Mouse (Mus musculus) thymus, postnatal 10 days (tissue): ENCODE data around the gene D130052B06Rik.
A peak's percentile ranks its signal among the peaks of the same experiment; 100 is the strongest.

ENCODE experiments used
- DNase-seq, 2 experiments: peaks; one replicate each; pipeline ENCODE4 v3.0.0; 2021; ENCODE audit warnings: low spot score in 2 of 2

Gene D130052B06Rik

DNA sequence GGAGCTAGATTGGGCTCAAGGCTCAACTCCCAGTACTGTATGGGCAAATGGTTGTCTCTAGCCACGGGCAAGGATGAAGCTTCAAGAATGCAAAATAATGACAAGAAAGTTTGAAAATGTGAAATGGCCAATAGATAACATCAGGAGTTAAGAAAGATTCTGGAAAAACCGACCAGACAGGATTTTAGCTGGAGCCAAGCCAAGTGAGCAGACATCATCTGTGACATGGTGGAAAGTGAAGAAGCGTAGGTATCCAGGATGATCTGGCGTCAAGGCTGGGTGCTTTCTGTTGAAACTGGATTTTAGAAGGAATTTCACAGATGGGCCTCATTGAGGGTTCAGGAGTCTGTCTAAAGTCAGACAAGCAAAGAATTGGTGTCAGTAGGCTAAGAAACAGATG, at the start of gene D130052B06Rik:
Gene D130052B06Rik, plus strand, starts transcription at position 317 of the 400 bp plus-strand sequence.
- DNase-seq: no peak

DNA sequence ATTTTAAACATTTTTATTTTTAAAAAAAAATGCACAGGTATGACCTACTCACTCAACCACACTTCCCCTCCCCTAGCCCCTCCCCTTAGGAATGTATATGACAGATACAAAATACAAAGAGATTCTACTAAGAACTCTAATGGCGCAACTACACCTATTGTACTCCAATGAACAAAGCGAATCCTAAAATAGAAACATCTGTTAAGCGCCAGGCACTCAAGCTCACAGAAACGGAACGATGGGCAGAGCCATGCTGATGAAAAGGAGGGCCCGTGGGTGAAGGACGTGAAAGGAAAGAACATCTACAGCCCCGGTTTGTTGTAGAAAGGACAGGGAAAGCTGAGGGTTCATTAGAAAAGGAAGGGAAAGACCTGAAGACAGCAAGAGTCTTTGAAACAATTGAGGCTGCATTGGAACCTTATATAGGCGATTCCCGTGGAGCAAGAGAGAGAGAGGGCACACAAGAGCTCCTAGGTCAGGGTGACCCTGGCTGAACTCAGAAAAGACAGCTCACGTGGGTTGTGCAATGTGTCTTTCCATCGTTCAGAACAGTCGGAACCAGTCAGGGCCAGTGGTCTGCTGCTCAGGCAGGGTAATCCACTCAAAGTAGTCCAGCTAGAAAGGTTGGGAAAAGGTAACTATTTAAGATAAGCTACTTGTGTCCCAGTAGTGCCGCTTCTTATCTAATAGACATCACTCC, 48.1 kb upstream of the D130052B06Rik start:
- no peak for DNase-seq

DNA sequence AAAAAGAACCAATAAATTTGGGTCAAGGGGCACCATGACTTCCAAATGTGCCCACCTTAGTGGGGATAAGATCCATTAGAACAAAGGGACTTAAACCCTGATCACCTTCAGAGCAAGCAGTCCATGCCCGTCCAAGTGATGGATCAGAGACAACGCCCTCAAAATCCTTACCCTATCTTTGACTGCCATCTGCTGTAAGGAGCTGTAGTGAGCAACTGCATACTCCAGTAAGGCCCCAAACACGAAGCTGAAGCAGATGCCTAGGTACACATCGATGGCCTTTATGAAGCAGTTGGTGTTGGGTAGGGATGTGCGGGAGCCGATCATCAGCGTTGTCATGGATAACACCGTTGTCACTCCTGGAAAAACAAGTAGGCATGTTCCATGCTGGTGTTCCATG, 45.0 kb upstream of the D130052B06Rik start:
- no peak for DNase-seq

DNA sequence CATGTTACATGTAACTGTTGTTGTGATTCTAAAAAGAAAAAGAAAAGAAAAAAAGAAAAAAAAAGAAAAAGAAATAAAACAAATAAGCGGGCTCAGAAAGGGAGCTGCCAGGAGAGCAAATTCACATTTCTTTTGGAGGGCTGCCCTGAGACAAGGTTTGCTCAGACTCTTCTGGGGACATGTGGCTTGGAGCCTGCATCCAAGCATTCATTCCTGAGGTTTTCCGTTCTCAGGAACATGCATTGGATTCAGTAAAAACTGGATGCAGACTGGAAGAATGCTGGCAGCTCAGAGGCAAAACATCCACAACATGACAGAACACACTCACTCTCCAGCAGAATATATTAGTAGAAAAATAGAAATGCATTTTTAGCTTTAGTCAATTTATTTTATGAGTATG, 35.2 kb upstream of the D130052B06Rik start:
- DNase-seq: no peak

DNA sequence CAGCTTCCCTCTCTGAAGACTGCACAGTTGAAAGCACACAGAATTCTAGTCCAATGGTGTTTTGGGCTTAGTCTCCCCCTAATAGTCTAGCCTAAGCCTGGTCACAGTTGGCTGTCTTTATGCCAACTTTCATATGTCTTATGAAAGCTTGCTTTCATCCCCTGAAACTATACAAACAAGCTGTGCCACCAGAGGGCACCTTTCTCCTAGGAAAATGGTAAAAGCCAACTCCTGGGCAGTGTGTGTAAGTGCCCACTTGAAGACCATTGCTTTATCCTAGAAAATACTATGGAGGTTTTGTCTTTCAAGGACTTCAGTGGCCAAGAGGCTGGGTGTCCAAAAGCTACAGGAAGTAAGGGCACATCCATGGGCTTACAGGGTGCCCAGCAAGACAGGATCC, 28.7 kb upstream of the D130052B06Rik start:
- DNase-seq: no peak

DNA sequence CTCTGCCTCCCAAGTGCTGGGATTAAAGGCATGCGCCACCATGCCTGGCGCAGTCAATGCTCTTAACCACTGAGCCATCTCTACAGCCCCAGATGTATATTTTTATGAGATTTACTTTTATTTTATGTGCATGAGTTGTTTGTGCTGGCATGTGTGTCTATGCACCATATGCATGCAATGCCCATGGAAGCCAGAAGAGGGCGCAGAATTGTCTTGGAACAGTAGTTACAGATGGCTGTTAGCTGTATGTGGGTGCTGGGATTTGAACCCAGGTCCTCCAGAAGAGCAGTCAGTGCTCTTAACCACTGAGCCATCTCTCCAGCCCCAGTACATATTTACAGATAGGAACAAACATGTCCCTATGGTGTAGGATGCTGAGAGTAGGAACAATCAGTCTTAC, 24.2 kb upstream of the D130052B06Rik start:
- DNase-seq: peak; percentile 5 to 35

DNA sequence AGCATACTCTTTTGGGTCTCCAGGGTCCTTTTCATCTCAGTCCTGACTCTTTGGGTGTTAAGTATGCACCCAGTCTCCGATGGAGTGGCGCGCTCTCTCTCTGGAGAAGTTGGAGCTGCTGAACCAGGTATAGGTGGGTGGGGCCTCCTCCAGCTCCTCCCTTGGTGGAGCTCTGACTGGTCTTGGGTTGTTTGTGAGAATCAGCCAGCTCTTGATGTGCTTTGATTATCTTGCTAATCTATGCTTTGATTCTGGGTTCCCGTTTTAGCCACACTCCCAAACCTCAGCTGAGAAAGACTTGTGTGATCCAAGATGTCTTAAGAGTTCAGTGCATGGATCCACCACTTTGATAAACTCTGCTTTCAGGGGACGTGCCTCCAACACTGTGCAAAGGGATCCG, 20.2 kb upstream of the D130052B06Rik start, which contains the start of gene Gabrp:
Gene Gabrp, minus strand, starts transcription at position 101 of the 400 bp plus-strand sequence.
- no peak for DNase-seq

DNA sequence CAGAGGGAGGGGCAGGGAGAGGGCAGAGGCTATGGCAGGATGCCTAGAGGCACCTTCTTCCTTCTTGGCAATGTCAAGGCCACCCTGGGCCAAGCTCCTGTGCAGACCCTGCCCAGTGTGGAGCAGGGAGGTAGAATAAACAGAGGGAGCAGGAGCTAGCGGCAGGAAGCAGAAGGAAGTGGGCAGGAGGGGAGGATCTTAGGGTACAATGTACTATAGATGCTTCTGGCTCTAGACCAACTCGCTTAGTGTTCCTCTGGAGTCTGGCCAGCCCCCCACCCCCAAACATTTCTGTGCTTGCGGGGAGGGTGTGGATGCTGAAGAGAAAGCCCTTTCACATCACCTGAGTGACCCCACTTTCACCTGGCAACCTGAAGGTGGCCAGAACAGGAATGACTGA, 19.5 kb upstream of the D130052B06Rik start:
- DNase-seq: no peak

DNA sequence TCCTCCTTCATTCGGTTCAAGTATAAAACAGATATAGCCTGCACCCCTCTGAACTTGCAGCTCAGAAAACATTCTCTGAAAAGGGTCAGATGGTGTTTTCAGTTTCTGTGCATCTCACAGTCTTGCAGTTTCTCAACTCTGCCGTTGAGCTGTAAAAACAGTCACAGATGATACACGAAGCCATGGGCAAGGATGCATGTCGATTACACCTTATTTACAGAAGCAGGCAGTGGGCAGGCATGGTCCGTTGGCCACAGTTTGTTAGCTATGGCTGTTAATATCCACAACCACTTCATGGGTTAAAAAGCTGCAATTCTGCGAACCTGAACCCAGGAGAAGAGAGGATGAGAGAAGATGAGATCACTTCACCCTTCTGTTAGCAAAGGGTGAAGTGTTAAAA, 12.5 kb upstream of the D130052B06Rik start:
- no peak for DNase-seq

DNA sequence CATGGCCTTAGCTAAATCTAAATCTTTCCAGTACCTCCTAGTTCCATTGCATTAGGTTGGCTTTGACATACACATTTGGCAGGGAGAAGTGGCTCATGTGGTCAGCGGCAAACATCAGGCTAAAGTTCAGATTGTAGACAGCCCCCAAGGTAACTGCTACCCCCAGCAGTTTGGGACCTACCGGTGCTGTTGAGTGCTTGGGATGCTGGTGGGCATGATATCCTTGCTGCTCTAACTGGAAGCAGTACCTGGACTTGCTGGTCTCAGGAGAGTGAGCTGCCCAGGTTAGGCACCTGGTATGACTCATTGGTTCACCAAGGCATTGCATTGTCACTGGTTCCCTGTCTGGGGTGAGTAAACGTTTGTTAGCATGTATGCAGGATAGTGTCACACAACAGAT, 8.3 kb upstream of the D130052B06Rik start:
- no peak for DNase-seq

DNA sequence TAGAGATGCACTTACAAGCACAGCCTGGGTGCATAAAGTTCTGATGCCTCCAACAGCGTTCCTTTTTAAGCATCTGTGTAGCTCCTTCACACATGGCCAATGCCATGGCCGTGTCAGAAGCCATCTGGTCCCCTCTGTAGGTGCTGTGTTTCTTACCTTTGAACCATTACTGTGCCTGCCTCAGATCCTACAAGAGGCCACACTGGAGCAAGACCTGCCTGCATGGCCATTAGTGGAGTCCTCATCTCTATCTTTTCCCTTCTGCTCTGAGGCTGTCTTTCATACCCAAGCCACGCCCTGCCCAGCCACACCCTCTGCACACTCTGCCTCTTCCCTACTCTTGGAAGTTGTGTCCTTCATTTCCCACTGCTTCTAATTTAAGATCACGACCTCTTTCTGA, 6.3 kb upstream of the D130052B06Rik start:
- no peak for DNase-seq

DNA sequence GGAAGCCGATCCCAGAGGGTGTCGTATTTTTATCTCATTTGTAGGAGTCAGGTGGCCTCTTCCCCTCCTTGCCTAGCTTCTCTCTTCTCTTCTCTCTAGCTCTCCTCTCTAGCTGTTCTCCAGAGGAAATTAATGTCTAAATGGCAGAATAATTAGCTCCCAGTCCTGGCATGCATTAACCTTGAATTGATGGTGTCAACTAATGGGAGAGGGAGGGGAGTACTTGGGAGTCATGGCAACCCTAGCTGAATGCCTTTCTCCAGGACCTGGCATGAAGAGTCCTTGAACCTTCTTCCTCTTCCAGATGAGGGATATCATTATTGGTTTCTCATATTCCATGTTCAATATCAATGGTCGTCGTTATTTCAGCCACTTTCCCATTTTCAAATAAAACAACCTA, 2.4 kb upstream of the D130052B06Rik start:
- no peak for DNase-seq

DNA sequence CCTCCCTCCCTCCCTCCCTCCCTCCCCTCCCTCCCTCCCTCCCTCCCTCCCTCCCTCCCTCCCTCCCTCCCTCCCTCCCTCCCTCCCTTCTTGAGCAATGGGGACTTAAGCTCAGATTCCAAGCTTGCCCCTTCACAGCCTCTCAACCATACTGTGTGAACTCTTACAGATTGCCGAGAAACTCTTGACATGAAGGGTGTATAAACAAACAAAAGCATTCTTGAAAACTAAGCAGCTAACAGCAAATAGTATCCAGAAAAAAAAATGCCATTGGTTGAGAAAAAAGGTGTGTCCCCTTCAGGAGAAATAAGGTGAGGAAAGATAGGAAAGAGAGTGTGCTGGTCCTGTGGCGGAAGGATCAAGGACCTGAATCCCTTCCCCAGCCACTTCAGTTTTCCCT, 4.1 kb downstream of the D130052B06Rik start:
- no peak for DNase-seq

DNA sequence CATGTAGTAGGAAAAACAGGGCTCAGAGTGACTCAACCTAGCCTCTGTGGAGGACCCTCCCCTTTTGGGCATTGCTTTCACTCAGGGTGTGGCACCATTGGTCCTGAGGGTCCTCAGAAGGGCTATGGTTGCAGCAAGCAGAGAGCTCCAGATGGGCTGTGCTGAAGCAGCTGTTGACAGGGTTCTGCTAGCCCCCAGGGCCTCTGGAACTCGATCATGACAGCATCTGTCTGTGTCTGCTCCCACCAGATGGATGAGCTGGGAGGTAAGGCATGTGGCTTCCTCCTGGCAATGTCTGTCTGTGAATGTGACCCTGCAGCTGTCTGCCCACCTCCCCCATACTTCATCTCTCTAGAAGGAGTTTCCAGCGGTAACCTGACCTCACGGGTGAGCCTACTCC, 8.7 kb downstream of the D130052B06Rik start:
- no peak for DNase-seq

DNA sequence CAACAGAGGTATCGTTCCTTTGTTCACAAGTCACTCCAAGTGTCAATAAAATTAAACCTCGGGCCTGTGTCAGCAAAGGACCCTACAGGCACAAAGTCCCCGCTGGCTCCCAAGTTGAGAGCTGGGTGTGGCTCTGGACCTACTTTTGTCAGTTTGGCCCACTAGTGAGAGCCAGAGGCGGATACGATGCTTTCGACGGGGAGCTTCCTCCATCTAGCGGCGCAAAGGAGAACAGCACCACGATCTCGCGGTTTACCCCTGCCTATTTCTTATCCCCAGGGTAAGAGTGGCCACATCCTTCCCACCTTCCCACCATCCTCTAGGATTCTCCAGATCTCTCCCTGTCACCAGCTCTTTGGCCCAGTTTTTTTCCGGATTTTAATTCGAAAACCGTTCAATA, 15.1 kb downstream of the D130052B06Rik start:
- DNase-seq: peak; percentile 5 to 43

DNA sequence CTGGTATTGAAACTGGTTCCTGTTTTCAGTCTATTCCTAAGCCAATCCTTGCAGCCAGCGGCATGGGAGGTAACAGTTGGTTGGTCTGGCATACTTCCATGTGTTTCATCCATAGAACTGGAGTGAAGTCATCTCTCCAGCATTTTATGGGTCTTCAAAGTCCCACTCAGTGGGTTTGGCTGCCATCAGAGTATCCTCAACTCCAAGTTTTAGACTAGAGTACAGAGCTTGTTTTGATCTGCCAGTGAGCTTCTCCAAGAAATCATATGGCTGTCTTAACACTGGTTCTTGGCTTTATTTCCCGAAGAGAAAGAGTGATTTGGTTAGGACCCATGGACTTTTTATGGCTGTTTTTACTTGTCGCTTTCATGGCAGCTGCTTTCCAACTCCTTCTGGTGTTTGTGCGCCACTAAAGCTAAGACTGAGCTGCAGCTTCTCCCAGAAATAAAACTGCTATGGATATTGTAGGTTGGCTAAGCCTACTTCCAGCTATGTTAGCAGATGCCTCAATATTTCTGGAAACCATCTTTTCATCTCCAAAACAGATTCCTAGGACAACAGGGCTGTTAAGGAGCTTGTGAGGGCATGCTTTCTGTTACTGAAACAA, 28.1 kb downstream of the D130052B06Rik start:
- DNase-seq: no peak

DNA sequence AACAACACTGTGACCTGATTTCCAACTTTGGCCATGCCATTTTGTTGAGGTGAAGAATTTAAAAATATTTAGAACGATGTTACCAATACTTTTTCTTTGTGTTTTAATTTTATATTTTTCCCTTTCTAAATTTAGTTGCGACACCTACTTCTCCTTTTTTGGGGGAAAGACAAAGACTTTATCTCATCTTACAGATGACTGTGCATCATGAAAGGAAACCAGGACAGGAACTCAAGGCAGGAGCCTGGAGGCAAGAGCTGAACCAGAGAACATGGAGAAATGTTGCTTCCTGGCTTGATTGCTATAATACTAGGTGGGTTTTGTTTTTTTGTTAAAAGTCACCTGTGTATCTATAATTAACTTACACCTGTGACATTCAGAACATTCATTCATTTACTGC, 38.0 kb downstream of the D130052B06Rik start:
- DNase-seq: no peak

DNA sequence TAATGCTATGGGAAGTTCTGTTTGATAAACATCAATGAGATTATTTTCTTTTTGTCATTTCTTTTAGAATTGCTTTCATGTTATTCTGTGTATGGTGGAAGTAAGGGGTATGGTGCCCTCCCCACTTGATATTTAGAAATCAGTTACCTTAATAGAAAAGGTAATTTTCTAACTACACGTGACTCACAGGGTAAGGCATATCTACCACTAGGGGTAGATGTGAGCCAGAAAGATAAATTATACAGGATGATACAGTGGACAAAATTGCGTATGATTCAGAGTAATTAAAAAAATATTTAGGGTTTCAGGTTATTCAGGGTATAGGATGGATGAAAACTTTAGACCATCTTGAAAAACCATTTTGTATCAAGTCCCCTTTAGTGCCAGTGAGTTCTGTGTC, 50.3 kb downstream of the D130052B06Rik start:
- no peak for DNase-seq

DNA sequence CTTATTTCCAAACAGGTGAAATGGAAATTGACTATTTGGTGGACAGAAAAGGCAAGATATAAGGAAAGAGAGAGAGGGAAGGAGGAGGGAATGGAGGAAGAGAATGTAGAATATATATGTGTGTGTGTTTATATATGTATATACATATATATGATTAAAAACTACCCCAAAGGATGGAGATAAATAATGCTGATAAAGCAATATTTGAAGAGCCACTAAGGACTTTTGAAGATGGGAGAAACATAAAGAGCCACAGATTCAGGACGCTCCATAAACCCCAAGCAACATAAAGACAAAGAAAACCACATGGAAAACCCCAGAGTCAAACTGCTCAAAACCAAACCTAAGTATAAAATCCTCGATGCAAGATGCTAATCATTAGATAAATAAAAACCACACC, 55.4 kb downstream of the D130052B06Rik start:
- no peak for DNase-seq

DNA sequence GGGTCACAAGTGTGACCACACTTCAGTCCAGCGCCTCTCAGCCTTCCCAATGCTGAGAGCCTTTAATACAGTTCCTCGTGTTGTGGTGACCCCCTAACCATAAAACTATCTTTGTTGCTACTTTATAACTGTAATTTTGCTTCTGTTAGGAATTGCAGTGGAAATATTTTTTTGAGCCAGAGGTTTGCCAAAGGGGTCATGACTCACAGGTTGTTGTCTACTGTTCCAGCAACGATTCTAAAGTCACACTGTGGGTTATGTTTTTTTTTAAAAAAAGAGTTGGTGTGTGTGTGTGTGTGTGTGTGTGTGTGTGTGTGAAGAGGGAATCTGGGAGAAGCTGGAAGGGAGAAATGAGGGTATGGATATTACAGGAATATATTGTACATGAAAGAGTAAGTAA, 56.1 kb downstream of the D130052B06Rik start:
- no peak for DNase-seq

DNA sequence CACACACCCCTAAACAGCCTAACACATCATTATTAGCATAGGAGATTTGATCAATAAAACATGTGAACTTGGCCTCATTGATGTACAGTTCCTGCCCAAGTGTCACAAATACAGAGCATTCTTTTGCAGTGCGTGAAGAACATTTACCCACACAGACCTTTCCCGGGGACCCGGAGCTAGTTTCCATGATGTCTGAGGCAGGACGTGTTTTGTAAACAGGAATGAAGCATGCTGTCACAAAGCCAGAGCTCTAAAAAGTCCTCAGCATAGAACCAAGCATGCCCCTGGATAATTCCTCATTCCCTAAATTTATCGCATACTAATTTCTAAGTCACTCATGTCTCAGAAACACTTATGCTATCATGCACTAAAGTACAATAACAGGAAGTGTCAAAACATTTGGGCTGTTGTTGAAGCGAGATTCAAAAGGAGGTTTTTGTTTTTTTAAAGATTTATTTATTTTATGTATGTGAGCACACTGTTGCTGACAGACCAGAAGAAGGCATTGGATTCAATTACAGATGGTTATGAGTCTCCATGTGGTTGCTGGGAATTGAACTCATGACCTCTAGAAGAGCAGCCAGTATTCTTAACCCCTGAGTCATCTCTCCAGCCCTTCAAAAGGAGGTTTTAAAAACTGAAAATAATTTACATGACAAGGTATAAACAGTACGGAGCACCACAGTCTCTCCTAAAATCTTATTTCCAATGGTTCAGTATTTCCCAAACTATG, 56.9 kb downstream of the D130052B06Rik start:
- no peak for DNase-seq

DNA sequence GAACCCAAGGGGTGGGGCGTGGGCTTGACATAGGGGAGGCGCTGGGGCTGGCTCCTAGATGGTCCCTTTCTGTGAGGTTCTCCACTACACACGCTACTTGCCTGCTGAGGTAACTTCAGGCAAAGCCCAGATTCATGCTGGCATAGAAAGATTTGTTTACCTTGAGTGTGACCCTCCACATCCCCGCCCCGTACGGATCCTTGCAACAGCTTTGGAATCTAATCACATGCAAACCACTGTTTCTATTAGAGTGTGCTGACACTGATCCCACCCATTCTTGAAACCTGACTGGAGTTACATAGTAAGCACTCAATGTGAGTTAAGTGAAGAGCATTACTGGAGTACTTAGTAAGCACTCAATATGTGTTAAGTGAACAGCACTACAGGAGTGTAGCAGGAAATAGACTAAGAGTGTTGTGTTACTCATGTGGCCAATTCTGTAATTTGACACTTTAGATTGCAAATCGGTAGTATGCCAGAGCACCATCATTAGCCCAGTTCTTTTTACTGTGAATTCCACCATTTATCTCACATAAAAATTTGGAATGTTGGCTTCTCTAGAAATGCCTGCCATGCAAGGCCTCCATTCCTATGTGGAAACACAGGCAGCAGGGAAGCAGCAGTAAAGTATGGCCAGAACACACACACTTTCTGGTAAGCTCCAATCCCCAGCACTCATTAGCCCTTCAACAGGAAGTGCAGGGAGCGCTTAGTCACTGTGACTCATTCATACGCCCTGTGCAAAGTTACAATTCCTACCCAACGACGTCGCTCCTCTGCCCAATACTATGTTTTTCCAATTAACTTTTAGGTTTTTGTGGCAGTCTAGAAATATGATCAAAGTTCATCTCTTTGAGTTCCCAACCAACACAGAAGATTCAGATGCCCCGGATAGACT, 61.2 kb downstream of the D130052B06Rik start:
- no peak for DNase-seq
